Mouse (Mus musculus) left cerebral cortex, postnatal 10 days (tissue): Measurements from ENCODE around the gene Tnrc6c. TPM values are rescaled to one million over a fixed set of nuclear protein-coding genes. Genes with fewer than 3 reads are reported as not detected.
"Not testable (repeated sequence)": the region's sequence is repeated elsewhere in the genome, so short reads cannot be mapped to it uniquely, and the experiment has no call there.

Experiments used
- DNase-seq, 2 experiments: peaks; one replicate each; pipeline ENCODE4 v3.0.0; 2021 to 2022; ENCODE audit warnings: low spot score in 2 of 2, mixed read lengths in 1 of 2; ENCODE audit errors: extremely low spot score in 1 of 2
- intact Hi-C: fragments of 180-260 bp; cut with DNase I; formaldehyde crosslinking; loops from one replicate; pipeline ENCODE4 v1.15.1; 2025
- total RNA-seq, 2 experiments: library from RNA; stranded (reverse); gene quantifications; 2 replicates each; pipeline ENCODE4 v1.2.3; 2021

The Tnrc6c gene
- total RNA-seq, 2 experiments from 2014 or later, result 63.5 to 71.0 TPM

DNA sequence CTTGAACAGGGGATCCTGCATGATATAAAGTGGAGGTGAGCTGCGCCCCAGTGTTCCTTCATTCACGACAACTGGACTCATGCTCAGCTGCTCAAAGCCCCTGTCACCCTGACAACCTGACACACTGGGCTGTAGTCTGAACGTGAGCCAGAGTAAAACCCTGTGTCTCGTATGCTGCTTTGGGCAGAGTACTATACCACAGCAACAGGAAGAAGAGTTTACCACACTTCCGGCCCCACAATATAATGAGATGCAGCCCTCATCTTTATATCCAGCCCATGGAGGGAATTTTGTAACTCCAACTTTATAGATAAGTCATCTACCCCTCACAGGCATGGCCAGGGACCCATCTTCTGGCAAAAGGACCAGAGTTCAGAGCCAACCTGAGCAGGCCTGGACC lies 123.0 kb downstream of the Tnrc6c start:
- intact Hi-C loops, result no loop called here
- DNase-seq, result no peak

DNA sequence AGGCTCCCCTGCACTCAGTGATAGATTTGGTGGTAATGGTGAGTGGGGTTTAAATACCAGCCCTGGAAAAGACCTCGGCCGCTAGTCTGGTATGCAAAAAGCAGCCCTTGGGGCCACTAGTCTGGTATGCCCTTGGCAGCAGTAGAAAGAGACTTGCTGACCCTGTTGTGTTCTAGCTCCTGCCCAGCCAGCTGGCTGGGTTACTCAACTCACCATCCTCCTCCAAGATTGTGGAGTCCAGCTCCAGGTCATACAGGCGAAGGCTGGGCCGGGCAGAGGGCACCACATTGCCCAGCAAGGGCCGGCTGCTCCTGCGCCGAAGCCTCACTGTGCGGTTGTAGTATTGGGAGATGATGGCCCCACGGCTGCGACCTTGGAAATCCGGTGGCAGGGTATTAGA lies 123.9 kb downstream of the Tnrc6c start:
- no peak for DNase-seq
- intact Hi-C loops, result no loop called here

DNA sequence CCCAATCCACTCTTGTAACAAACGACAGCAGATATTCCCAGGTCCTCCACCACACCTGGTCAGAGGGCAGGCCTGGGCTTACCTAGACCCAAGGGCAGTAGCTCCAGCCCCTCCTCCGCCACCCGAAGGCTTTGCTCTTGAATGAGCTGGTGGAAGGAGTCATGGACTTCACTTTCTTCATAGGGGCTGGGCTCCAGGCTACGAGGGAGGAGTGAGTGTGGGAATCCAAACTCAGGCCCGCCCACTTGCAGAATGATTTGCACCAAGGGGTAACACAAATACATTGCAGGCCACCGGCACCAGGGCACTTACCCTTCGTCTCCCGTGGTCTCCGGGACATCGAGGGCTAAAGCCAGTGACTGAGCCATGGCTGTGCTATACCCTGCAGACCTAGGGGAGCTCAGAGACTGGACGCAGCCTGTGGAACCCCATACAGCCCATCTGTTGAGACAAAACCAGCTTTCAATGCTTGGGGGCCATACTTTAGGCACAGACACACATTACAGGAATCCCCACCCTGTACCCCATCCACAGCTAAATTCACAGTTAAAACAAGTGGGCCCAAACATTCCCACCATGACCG lies 124.9 kb downstream of the Tnrc6c start:
- intact Hi-C loops, result no loop called here
- DNase-seq, result peak in 1 of 2 experiments; percentile 53

DNA sequence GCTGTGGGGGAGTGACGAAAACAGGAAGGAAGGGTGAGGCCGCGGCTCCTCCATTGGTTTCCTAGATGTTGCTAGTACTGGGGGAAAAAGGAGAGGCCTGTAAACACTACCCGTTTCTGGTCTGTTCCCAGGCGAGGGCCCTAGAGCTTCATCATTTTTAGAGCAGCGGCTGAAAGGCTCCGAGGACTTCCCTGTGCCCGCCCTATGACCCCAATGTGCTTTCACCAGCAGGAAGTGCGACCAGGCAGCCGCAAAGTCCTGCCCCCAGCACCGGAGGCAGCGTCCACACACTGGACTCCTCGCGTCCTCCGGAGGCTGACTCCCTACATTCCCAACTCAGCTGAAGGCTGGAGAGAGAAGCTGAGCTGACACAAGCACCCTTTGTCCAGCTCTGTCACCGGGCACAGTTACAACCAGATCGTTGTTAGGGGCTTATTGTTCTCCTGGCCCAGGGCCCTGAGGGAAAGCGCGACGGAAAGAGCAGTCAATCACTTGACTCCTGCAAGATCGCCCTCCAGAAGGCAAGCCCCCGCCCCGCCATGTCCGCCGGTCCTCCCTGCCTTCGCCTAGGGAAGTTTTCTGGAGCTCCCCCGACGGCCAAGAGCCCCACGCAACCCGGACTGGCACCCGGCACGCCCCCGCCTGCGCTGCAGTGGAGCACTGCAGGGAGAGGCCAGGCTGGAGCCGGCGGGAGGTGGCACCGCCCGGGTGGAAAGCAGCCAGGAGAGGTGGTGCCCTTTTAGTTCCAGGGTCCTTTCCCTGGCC lies 125.5 kb downstream of the Tnrc6c start:
- peak in 1 of 2 experiments; percentile 88 for DNase-seq
- intact Hi-C loops, result no loop called here

DNA sequence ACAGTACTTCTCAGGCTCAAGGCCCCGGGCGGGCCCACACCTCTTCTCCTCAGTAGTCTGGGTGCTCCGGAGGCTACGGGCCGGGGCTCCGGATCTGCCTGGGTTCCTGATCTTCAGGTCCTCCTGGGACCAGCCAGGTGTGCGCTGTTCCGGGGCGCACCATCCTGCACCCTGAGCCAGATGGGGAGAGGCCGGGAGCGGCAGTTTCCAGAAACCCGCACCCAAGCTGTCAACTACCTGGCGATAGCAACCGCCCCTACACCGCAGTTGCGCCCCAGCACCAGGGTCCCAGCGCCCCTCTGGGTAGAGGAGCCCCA lies 126.1 kb downstream of the Tnrc6c start:
- no peak for DNase-seq
- intact Hi-C loops, result no loop called here

DNA sequence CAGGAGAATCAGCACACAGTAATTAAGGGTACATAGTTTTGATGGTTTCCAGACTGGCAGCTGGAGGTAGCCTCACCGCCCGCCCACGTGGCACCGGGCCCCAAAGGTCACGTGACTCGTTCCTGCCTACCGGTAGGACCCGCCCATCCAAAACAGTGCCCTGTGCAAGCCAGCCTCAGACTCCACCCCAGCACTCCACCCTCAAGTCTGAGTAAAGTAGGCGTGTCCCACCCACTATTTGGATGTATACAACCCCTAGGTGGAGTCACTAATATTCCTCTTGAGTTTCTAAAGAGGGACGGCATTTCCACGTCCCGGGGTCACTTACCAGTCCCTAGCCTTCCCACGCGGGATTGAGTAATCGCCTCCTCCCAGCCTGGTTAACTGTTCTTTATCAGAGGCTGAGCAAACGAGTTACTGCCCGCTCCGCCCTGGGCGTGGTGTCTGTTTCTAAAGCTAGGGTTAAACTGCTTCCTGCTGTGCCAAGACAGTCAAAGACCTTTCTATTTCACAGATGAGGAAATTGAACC lies 126.6 kb downstream of the Tnrc6c start:
- intact Hi-C loops, result no loop called here

DNA sequence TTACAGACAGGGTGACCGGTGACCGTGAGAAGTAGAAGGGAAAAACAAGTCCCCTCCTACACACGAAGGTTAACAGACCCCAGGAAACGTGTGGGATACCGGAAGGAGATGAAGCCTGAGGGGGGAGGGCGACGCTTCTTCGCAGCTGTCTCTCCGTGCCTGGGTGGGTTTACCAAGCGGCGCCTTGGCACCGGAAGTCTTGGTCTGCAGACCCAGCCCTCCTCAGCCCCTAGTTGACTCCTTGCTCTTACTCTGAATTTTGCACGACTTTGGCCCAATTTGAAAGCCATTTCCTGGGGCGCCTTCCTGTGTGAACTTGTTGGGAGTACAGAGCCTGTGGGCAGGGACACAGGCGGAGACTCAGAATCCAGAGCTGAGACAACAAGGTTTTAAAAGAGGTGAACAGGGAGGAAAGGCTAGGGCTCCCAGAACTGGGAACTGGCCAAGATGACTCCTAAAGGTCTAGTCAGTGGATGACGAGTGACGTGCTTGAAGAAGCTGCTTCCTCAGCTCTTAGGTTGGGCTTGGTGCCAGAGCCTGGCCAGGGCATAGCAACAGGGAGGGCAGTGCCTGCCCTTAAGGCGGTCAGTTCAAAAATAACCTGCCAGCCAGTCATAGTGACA lies 127.2 kb downstream of the Tnrc6c start:
- peak in 1 of 2 experiments; percentile 81 for DNase-seq
- intact Hi-C loops, result no loop called here

More for the DNA sequence above, 126.6 kb downstream of the Tnrc6c start:
- DNase-seq, result peak in 1 of 2 experiments; percentile 86

DNA sequence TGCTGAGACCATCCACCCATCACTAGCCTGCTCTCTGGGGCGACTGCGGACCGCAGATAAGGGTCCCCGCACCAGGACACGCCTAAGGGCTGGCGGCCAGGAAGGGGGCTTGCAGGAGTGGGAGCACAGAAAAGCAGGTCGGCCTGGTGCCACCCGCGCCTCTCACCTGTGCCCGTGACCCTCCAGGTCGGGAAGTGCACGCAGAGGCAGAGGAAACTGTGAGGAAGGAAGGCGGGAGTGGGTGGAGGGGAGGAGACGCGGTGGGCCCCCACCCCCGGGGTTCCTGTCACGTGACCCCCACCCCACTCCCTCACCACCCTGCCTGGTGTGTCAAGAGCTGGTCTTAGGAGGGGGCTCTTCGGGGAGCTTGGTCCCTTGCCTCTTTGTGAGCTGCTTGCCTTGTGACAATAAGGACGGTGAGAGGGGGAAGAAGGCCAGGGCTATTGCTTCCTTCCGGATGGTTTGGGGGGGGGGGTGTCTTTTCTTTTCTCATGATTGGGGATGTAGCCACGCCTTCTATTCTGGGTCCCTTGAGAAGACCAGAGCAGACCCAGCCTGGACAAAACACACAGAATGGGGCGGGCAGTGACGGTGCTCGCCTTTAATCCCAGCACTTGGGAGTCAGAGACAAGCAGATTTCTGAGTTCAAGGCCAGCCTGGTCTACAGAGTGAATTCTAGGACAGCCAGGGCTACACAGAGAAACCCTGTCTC lies 128.1 kb downstream of the Tnrc6c start, which contains the start of the genes Tmc8 and Tmc6:
Gene Tmc8, plus strand, starts transcription at position 84 of the 712 bp plus-strand sequence.
Gene Tmc6, minus strand, starts transcription at position 206 of the 712 bp plus-strand sequence.
- intact Hi-C loops, result no loop called here
- DNase-seq, result peak in 1 of 2 experiments; percentile 65

DNA sequence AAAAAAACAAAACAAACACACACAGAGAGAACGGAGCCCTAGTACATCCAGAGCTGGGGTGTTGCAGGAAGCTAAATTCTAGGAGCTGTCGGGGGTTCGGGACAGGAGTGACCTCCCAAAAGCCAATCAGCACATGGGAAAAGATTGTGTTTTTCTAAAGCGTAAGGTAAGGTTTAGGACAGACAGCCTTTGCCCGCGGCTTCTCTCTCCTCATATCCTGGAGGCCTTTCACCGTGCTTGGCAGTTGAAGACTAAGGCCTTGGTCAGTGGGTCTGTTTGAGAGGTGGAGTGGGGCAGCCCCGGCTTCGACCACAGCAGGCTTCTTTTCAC lies 128.6 kb downstream of the Tnrc6c start:
- no peak for DNase-seq
- intact Hi-C loops, result no loop called here

DNA sequence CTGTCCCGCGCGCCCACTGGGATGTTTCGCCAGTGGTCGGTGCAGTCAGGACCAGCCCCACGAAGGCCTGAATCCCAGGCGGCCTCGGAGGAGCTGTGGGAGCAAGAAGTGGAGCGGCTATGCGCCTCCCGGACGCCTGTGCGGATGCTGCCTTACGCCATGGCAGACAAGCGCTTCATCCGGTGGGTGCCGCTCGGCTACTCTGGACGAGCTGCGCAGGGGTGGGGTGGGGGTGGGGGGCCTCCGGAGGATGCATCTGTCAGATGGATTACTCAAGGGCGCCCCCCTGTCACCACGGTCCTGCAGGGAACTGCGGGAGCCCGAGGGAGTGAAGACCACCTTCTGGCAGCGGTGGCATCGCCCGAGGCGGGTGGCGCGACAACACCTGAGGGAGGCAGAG lies 129.0 kb downstream of the Tnrc6c start:
- DNase-seq, result peak; percentile 61 to 87
- intact Hi-C loops, result no loop called here

DNA sequence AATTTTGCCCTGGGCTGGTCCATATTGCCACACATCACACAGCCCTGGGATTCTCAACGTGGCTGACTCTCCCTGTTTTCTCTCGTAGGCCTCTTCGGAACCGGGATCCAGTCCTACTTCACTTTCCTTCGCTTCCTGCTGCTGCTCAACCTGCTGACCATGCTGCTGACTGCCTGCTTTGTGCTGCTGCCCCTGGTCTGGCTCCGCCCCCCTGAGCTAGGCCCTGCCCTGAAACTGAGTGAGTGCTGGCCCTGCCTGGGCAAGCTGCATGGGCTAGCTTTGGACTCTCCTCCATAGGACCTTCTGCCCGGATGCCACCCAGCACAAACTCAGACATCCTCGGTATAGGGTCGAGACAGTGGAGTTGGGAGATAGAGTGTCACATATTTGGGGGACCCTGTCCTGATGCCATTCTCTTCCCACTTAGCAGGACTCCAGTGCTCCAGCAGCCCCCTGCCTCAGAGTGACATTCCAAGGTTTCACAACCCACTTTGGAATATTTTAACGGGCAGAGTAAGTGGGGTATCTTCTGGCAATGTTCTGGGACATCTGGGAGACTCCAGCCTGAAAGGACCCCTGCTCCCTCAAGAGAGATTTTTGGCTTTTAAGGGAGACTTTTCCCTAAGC lies 129.7 kb downstream of the Tnrc6c start:
- intact Hi-C loops, result no loop called here
- DNase-seq, result peak in 1 of 2 experiments; percentile 65

DNA sequence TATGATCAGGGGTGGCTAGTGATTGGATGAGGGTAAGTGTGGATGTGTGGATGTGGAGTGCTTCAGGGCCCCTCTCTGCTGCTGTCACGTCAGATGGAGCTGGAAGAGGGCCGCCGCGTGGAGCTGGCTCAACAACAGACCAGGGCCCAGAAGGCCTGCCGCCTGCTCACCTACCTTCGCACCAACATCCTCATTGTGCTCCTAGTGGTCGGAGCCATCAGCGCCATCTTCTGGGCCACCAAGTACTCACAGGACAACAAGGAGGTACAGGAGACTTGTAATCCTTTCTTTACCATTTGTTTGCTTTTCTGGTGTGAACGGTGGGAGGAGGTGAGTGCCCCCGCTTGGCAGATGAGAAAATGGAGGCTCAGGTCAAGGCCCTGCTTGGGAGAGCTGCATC lies 132.2 kb downstream of the Tnrc6c start:
- intact Hi-C loops, result no loop called here
- DNase-seq, result peak in 1 of 2 experiments; percentile 71

DNA sequence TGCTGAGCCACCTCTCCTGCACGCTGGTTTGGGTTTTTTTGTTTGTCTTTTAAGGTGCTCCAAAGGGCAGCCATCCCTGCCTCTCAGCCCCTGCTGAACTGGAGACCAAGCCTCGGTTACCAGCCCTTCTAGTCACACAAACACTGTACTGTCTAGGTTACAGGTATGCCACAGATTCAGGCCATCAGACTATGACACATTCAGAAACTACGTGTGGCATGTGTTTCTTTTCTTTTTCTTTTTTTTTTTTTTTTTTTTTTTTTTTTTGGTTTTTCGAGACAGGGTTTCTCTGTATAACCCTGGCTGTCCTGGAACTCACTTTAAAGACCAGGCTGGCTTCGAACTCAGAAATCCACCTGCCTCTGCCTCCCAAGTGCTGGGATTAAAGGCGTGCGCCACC lies 134.4 kb downstream of the Tnrc6c start:
- intact Hi-C loops, DNase-seq: not testable (repeated sequence)

DNA sequence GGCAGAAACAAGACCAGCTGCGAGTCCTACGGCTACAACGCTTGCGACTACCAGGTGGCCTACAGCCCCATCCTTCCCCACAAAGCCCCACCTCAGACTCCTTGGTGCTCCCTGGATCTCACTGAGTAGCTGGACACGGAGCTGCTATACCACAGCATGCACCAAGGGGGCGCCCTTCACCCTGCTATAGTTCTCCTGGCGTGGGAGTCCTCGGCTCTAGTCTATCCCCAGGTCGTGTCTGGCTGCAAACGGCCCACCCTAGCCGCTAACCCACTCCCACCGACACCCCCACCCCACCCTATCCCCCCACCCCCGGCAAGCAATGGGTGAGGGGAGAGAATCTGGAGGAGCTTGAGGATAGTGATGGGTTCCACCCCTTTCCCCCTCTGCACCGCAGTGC lies 136.2 kb downstream of the Tnrc6c start:
- intact Hi-C loops, result no loop called here
- peak in 1 of 2 experiments; percentile 74 for DNase-seq

DNA sequence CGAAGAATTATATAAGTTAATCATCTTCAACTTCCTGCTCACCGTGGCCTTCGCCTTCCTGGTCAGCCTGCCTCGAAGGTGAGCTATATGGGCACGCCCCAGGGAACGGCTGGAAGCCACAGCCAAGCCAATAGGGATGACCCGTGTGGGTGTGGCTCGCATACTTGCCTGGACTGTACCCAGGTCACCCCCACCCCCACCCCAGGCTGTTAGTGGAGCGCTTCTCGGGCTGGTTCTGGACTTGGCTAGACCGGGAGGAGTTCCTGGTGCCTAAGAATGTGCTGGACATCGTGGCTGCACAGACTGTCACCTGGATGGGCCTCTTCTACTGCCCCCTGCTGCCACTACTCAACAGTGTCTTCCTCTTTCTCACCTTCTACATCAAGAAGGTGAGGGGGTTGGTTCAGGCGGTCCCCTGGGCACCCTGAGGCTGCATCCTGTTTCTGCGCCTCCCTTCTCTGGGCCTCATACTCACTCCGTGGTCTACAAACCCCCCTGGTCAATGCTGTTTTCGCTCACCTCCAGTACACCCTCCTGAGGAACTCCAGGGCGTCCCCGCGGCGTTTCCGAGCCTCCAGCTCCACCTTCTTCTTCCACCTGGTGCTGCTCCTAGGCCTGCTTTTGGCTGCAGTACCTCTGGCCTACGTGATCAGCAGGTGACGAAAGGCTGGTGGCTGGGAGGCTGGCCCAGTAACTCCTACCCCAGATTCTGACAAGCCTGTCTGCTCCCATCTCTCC lies 136.8 kb downstream of the Tnrc6c start:
- no peak for DNase-seq
- intact Hi-C loops, result no loop called here

DNA sequence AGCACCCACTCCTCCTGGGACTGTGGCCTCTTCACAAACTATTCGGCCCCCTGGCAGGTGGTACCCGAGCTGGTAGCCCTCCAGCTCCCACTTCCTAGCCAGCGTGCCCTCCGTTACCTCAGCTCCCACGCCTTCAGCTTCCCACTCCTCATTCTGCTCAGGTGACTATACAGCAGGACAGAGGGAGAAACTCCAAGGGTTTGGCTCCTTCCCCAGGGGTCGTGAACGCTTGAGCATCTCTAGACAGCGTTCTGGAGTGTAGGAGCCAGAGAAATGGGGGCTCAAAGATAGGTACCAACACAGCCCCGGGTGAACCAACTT lies 137.3 kb downstream of the Tnrc6c start:
- no peak for DNase-seq
- intact Hi-C loops, result no loop called here

DNA sequence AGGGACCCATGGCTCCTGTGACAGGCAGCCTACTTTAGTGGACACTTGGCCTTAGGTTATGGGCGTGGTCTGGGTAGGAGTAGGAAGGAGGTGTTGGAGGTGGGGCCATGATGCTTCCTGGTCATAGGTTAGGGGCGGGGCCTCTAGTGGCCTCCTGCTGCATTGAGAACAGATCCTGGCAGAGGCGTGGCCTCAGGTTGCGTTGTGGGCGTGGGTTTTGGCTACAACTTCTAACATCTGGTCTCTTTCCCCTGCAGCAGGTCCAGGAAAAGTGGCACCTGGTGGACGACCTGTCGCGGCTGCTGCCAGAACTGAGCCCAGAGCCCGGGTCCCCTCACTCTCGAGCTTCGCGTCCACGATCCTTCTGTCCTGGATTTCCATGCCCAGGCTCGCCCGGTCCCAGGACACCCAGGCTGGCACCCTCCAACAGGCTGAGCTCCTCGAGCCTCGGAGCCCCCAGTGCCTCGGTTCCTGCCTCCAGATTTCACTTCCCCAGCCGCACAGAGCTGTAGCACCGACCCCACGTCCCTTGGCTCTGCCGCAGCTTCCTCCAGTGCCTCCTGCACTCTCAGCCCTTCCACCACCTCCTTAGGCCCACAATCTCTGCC lies 138.3 kb downstream of the Tnrc6c start:
- intact Hi-C loops, result no loop called here

DNA sequence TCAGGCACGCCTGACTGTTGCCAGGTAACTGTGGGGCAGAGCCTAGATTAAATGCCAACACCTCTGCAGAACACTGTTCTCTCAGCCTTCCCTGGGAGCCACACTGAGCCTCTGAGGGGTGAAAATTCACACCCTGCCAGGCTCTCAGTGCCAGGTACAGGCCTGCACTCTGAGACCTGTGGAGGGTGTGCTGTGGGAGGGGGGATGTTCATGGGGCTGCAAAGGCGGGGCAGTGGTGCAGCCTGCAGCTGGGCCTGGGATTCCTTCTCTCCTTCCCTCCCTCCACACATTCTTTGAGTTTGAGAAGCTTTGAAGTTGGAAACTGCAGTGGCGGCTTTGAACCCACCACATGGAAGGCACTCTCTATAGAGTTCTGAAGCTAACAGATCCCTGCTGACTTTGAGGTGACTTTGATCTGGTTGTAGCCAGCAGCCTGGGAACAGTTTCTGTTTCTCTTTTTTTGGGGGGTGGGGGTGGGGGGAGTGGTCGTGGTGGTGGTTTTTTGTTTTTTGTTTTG lies 140.0 kb downstream of the Tnrc6c start:
- intact Hi-C loops, result no loop called here
- no peak for DNase-seq

More for the DNA sequence above, 138.3 kb downstream of the Tnrc6c start:
- peak in 1 of 2 experiments; percentile 51 for DNase-seq
